Mouse (Mus musculus): ENCODE measurements around the gene Mef2a.

GRCm38 (mm10) chr7:67402353-67402752 lies 29.7 kb upstream of the Mef2a start:
- TF ChIP-seq POLR2A (IDR thresholded peaks at IDR 0.05; ENCODE audit: control insufficient read depth, extremely low read depth, insufficient read depth, low read length, poor library complexity) (no peak), CTCF (IDR thresholded peaks at IDR 0.05; ENCODE audit: borderline replicate concordance, control insufficient read depth, extremely low read depth, insufficient read depth, low read length, poor library complexity) (no peak)
